Mouse (Mus musculus) ES-E14 (cell line): ENCODE measurements at regions not wholly inside any gene's neighbourhood (a gene's known extent, or its start where the extent isn't known, plus 50 kb on each side); places are given as distances from the start of the nearest gene placed in this dataset.

ENCODE experiments used
- CHD2 ChIP-seq: IDR thresholded peaks from 2 replicates; pipeline ENCODE4 v1.6.1; 2014; ENCODE audit warnings: mild to moderate bottlenecking, low read depth, low read length, inconsistent platforms
- ZC3H11A ChIP-seq: IDR thresholded peaks from 2 replicates; pipeline ENCODE4 v1.6.1; 2012; ENCODE audit warnings: low read depth, mild to moderate bottlenecking, inconsistent platforms, low read length, borderline replicate concordance
- ZNF384 ChIP-seq: IDR thresholded peaks from 2 replicates; pipeline ENCODE4 v1.6.1; 2012; ENCODE audit warnings: low read depth, low read length, inconsistent platforms

DNA sequence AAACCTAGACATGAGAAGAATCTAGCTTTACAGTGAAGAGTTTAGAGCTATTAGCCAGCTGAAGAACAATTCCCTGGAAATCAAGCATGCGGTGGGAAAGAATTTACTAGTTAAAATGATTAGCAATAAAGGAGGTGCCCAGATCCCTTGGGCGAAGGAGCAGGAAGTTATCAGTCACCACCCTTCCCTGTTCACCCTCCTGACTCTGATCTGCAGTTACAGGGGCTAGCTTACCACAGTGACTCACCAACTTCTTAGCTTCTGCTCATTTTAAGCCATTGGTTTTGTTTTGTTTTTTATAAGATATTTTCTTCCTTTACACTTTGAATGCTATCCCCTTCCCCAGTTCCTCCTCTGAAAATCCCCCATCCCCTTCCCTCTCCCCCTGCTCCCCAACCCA lies 183.6 kb downstream of the Gxylt1 start:
- TF ChIP-seq CHD2 (no peak), ZC3H11A (no peak), ZNF384 (no peak)
